9 mouse cellular contexts compared by ENCODE assay signal in the genomic region with DNA sequence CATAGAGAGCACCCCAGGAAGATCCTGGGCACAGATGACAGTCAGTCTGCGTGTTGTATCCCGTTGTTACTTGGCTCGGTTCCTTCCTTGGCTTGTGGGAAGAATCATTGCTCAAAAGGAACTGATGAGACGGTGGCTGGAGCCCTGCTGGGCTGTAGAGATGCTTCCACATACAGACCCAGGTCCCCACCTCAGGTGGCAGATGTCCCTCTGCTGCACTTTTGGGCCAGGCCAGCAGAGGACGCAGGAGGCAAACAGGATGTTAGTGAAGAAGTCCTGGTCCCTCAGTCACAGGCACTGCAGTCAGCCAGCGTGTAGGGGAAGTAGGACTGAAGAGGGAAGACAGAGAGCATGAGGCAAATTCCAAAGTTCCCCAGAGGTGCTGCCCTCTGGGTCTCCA. TPM values are rescaled to one million over a fixed set of nuclear protein-coding genes. Genes with fewer than 3 reads are reported as not detected.
DNase-seq lines count a peak whose midpoint lies in the region; ATAC-seq and TF ChIP-seq lines count a peak whose summit lies in the region.
"Had no signal": no experiment of that assay in that cellular context is flagged by ENCODE, and none has a peak within 500 bp of the region (broad histone marks: within the 10 kb centered on the region; RNA-seq: fewer than 3 reads in every experiment).

No protein-coding gene starts in this region.

- no peaks in the 10 kb centered on the region for H3K9me3 ChIP-seq in liver, embryonic 11.5 days (ENCODE audit: control insufficient read depth, low read length)

- H3K4me2 ChIP-seq in liver, embryonic 11.5 days, result no peak overlapping the region
- H3K4me2 ChIP-seq: embryonic facial prominence, embryonic 13.5 days had no signal

- TF ChIP-seq POLR2A in cortical plate, adult 2 months (IDR thresholded peaks at IDR 0.05; ENCODE audit: extremely low read depth, insufficient read depth, low read length), result no peak

- peak; percentile 18 for DNase-seq in liver
- DNase-seq in liver, embryonic 11.5 days (ENCODE audit: low spot score), result no peak
- DNase-seq in adrenal gland, postnatal 36 days, result peak; percentile 12 to 42
- peak; percentile 51 to 58 for DNase-seq in lung, adult 18-20 months
- no peak for DNase-seq in ovary, postnatal 14 days (ENCODE audit: low spot score)
- DNase-seq in urinary bladder, adult 2 months (ENCODE audit: low spot score), result no peak

- ATAC-seq in liver, embryonic 11.5 days (replicated peaks; ENCODE audit: low FRiP score), result no peak

- WGBS in liver, embryonic 11.5 days, result 80% methylated on average over 6 of the region's 6 CpGs

- no peak overlapping the region for H3K9ac ChIP-seq in liver, embryonic 11.5 days (ENCODE audit: low read depth, low read length)
- H3K9ac ChIP-seq: embryonic facial prominence, embryonic 13.5 days had no signal

- no peak overlapping the region for H3K27ac ChIP-seq in liver, embryonic 11.5 days (ENCODE audit: low read depth, low read length)
- no peak overlapping the region for H3K27ac ChIP-seq in cortical plate, adult 2 months (ENCODE audit: insufficient read depth, low read length)
- H3K27ac ChIP-seq: embryonic facial prominence, embryonic 13.5 days had no signal

- TF ChIP-seq CTCF in cortical plate, adult 2 months (IDR thresholded peaks at IDR 0.05; ENCODE audit: extremely low read depth, insufficient read depth, low read length), result peak; percentile 57

- H3K27me3 ChIP-seq in liver, embryonic 11.5 days (replicated peaks; ENCODE audit: control insufficient read depth, insufficient read depth, low read length), result no peaks in the 10 kb centered on the region
- H3K27me3 ChIP-seq: embryonic facial prominence, embryonic 13.5 days had no signal

- peaks cover 4% of the 10 kb centered on the region for H3K4me1 ChIP-seq in liver, embryonic 11.5 days (replicated peaks; ENCODE audit: control insufficient read depth, insufficient read depth, low read length)
- H3K4me1 ChIP-seq in cortical plate, adult 2 months (ENCODE audit: control insufficient read depth, insufficient read depth, low read length), result no peaks in the 10 kb centered on the region; the same call in 1 of the 2 replicates

- peaks cover 39% of the 10 kb centered on the region for H3K36me3 ChIP-seq in liver, embryonic 11.5 days (ENCODE audit: control insufficient read depth, insufficient read depth, low read length)

- no peak overlapping the region for H3K4me3 ChIP-seq in liver, embryonic 11.5 days (ENCODE audit: low read depth, low read length)
- H3K4me3 ChIP-seq in cortical plate, adult 2 months (ENCODE audit: insufficient read depth, low read length), result no peak overlapping the region
- H3K4me3 ChIP-seq: embryonic facial prominence, embryonic 13.5 days had no signal

RNA-seq across cellular contexts. Expression of a gene that starts 4.2 kb away (rescaled TPM):
- 69.9 and 78.0 TPM in 2 replicates for polyA plus RNA-seq in liver, embryonic 11.5 days (2014; fragmentation: Nextera tagmentation; extraction: Ambion mirVana)
- 10 to 100 TPM; 27.3 to 29.6 TPM for total RNA-seq in adrenal gland, postnatal 36 days (2021)
- 24.6 and 26.3 TPM in 2 replicates for polyA plus RNA-seq in cortical plate, adult 2 months (2012; rRNA removed)
- 24.2 and 31.7 TPM in 2 replicates for polyA plus RNA-seq in urinary bladder, adult 2 months (2012; rRNA removed)

RNA-seq across cellular contexts. Expression of a gene that starts 20.7 kb away (rescaled TPM):
- polyA plus RNA-seq in liver, embryonic 11.5 days (2014; fragmentation: Nextera tagmentation; extraction: Ambion mirVana), result 0.16 TPM in 1 of 2 replicates, not detected in the other
- not detected for total RNA-seq in adrenal gland, postnatal 36 days (2021)
- 10.9 and 11.1 TPM in 2 replicates for polyA plus RNA-seq in cortical plate, adult 2 months (2012; rRNA removed)
- polyA plus RNA-seq in urinary bladder, adult 2 months (2012; rRNA removed), result 1.3 and 1.4 TPM in 2 replicates
- polyA plus RNA-seq: limb, embryonic 11.5 days had no signal

RNA-seq across cellular contexts. Expression of a gene that starts 31.2 kb away (rescaled TPM):
- 4.6 and 4.9 TPM in 2 replicates for polyA plus RNA-seq in liver, embryonic 11.5 days (2014; fragmentation: Nextera tagmentation; extraction: Ambion mirVana)
- 1 to 10 TPM; 1.2 to 1.6 TPM for total RNA-seq in adrenal gland, postnatal 36 days (2021)
- 30.5 and 31.1 TPM in 2 replicates for polyA plus RNA-seq in cortical plate, adult 2 months (2012; rRNA removed)
- polyA plus RNA-seq in urinary bladder, adult 2 months (2012; rRNA removed), result 4.9 and 6.1 TPM in 2 replicates

Comparison
In these comparisons a context has a peak if more than half of its experiments do, and no peak if none do; other contexts are left out.
1. DNase-seq: peak in liver (single experiment), adrenal gland, postnatal 36 days (2 of 2) and lung, adult 18-20 months (2 of 2); none in liver, embryonic 11.5 days (single experiment), ovary, postnatal 14 days (single experiment) and urinary bladder, adult 2 months (single experiment).